Mouse (Mus musculus) right cerebral cortex, adult 18-20 months (tissue): ENCODE results near the gene Espl1.
"Not testable (repeated sequence)": the region's sequence is repeated elsewhere in the genome, so short reads cannot be mapped to it uniquely, and the experiment has no call there.

ENCODE experiments used
- DNase-seq: peaks from one replicate; pipeline ENCODE4 v3.0.0; 2022; ENCODE audit warnings: mixed read lengths

The Espl1 gene

DNA sequence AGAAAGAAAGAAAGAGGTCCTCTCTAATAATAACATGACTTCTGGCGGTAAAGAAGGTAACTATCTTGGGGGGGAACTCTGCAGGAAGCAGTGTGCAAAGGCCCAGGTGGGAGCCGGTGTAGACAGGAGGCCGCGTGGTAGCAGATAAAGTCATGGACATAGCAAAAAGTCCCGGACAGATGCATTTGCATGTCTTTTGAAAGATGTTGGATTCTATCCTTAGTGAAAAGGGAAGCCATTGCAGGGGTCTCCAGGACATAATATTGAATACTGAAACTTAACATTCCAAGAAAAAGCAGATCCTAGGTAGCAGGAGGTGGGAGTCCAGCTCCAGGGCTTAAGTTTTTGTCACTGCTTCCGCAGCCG lies 17.4 kb upstream of the Espl1 start:
- DNase-seq, result no peak

DNA sequence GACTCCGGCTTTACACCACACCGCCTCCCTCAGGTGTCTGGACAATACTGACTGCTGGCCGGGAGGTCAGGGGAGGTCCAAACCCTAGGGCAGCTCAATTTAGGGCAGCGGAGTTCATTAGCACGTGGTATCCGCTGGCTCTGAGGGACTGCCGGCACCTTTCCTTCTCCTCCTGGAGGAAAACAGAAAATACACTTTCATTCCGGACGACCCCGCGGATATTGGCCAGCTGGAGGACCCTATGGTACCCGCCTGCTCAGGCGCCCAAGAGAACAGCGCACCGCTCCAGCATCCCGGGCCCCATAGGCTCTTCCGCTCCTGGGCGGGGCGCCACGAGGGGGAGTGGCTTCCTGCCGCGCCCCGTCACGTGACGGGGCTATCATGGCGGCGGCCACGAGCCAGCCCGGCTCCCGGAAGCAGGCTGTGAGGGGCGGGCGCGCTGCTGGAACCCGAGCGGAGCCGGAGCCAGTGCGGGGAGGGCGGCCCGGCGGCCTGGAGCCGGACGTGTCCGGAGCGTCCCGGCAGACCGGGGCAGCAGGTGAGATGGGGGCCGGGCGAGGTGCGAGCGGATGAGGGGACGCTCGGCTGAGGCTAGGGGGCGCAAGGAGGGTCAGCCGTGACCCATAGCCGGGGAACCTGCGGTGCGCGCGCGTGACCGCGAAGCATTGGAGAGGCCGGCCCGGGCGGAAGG lies 16.8 kb upstream of the Espl1 start, which contains the start of gene Mfsd5:
Gene Mfsd5 (plus strand): TSS at position 363 of the 691 bp plus-strand sequence.
- DNase-seq, result peak; percentile 89

DNA sequence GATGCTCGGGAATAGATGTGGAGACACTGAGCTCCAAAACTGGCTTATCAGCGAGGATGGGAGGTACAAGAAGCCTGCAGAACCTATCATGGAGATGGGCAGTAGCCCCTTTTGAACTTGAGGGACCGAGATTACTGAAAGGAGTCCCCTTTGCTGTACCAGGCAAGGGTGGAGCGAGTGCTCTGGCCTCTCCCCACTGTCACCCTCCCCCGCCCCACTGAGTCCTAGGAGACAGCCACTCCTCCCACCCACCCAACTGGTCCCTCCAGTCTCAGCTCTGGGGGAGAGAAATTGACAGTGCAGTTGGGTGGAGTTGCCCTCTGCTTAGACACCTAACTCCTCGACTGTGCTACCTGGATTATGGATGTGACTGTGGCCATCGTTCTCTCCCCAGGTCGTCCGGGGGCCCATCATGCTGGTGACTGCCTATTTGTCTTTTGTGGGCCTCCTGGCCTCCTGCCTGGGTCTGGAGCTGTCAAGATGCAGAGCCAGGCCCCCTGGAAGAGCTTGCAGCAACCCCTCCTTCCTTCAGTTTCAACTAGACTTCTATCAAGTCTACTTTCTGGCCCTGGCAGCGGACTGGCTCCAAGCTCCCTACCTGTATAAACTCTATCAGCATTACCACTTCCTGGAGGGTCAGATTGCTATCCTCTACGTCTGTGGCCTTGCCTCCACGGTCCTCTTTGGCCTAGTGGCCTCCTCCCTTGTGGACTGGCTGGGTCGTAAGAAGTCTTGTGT lies 16.1 kb upstream of the Espl1 start:
- DNase-seq, result no peak

GRCm38 (mm10) chr15:102280623-102281022 lies 15.4 kb upstream of the Espl1 start:
- no peak for DNase-seq

- no peak for DNase-seq
Measured at GRCm38 (mm10) chr15:102282463-102283292, 13.4 kb upstream of the Espl1 start.

GRCm38 (mm10) chr15:102283648-102284047 lies 12.4 kb upstream of the Espl1 start:
- DNase-seq, result no peak

DNA sequence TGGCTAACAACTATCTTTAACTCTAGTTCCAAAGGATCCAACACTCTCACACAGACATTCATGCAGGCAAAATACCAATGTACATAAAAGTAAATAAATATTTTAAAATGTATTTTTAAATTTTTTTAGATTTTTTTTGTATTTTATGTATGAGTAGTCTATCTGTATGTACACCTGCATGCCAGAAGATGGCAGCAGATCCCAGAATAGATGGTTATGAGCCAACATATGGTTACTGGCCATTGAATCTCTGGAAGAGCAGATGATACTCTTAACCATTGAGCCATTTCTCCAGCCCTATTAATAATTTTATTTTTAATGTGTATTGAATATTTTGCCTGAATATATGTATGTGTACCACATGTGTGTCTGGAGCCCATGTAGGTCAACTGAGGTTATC lies 8.7 kb upstream of the Espl1 start:
- peak; percentile 39 for DNase-seq

GRCm38 (mm10) chr15:102296368-102297006 lies 421 bp downstream of the Espl1 start:
- DNase-seq, result no peak

DNA sequence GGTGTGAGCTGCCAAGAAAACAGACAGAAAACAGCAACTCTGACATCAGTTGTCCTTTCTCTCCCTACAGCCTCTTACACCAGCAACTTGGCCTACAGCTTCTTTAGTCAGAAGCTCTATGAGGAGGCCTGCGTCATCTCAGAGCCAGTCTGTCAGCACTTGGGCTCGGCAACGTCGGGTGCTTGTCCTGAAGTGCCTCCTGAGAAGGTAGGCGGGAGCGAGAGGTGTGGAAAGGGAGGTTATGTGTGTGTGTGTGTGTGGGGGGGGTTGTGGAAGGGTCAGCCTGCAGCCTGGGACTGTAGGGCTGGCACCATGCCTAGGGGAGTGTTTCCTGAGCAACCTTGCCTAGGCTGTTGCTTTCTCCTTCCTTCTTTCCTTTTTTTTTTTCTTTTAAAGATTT lies 6.5 kb downstream of the Espl1 start:
- no peak for DNase-seq

GRCm38 (mm10) chr15:102308717-102309116 lies 12.7 kb downstream of the Espl1 start:
- DNase-seq, result no peak

DNA sequence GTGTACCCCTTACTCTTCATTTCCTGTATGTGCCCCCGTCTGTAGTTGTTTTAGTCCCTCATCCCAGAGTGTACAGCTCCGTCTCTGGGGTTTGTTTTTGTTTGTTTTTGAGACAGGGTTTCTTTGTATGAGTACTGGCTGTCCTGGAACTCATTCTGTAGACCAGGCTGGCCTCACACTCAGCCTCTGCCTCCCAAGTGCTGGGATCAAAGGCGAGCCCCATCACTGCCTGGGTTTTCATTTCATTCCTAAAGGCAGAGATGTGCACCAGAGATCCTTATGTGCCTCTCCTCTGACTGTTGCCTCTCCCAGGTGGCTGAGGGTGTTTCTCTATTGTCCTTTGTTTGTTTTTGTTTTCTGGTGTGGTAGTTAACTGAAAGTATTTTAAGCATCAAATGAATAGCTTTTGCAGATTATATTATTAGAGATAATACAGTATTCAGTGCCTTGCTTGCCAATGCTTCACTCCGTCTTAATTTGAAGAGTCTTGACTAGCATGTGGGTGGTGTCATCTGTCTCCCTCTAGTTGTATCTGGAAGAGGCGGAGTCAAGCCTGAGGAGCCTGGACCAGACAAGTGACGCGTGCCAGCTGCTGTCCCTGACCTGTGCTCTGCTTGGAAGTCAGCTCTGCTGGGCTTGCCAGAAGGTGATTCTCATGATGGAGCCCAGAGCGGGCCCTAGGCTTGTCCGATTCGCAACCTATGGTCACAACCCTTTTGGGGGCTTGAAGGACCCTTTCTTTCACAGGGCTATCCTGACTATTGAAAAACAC lies 14.2 kb downstream of the Espl1 start:
- no peak for DNase-seq

DNA sequence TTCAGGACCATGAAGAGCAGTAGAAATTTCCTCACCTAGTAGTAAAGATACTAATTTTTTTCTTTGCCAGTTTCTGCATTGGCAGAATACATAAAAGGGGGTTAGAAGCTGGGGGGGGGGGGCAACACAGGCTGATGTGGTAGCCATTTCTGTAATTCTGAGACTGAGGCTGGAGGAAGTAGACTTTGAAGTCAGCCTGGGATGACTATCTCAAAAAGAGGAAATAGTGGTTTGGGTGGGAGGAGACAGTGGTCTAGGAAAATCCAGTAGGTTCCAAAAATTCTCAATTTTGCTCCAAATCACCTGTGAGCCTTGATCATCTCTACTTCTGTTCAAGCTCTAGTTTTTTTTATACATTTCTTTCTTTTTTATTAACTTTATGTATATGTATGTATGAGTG lies 15.4 kb downstream of the Espl1 start:
- DNase-seq, result no peak

GRCm38 (mm10) chr15:102315292-102315691 lies 19.2 kb downstream of the Espl1 start:
- DNase-seq, result peak; percentile 18

DNA sequence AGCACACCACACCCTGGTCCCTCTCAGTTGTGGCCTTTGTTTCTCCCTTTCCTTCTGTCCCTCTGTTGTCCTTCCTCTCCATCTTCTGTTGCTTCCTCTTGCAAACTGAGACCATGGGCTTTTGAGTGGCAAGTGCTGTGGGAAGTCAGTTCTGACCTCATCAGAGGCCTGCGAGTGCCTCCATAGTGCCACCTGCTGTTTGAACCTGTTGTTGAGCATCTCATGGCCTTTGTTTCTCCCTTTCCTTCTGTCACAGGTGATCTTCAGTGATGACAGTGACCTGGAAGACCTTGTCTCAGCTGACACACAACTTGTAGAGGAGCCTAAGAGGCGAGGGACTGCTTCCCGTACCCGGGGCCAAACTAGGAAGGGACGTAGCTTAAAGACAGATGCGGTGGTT lies 20.2 kb downstream of the Espl1 start:
- peak; percentile 63 for DNase-seq

DNA sequence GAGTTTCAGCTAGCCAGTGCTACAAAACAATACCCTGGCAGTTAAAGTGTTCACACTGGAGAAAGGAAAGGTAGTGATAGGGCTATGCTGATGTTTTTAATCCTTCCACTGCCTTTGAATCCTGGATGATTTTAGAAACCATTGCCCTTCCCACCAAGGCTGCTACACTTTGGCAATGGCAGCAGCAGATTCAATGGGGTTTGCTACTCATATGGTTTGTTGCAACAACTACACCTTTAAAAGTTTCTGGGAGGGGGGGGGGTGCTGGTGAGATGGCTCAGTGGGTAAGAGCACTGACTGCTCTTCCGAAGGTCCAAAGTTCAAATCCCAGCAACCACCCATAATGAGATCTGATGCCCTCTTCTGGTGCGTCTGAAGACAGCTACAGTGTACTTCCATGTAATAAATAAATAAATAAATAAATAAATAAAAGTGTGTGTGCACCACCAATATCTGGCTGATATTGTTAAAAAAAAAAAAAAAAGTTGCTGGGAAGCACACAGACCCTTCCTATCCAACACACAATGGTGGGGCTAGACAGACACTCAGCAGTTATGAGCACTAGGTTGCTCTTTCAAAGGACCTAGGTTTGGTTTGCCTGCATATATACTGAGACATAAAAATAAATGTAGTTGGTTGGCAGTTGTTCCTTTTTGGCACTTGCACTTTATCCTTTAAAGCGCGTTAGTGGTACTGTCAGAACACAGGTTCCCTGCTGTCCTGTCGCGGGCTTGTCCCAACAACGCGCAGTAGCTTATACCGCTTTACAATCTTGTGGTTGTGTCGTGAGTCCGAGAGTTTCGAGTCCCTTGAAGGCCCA lies 28.8 kb downstream of the Espl1 start:
- DNase-seq, result no peak

GRCm38 (mm10) chr15:102326022-102326576 lies 30.0 kb downstream of the Espl1 start, which contains the start of gene Pfdn5:
Gene Pfdn5, plus strand, starts transcription at chr15:102326116.
- peak; percentile 90 for DNase-seq

DNA sequence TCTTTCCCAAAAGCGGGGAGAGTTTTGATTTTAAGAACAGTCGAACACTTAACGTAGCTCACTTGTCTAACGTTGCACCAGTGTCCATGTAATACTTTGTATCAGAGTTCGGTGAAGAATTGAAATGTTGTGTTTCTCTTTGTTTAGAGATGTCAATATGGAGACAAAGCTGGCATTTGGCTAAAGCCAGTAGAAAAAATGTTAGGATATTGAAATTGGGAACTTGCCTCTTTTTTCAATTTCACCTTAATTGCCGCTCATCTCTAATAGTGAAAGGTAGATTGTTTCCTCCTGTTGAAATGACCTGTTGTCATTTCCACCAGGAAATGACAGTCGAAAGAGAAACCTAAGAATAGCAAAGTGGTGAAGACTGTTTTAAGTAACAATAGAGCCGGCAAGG lies 30.8 kb downstream of the Espl1 start:
- DNase-seq, result no peak

GRCm38 (mm10) chr15:102331610-102332015 lies 35.5 kb downstream of the Espl1 start, which contains the start of gene Myg1:
Gene Myg1, plus strand, starts transcription at chr15:102331709.
- DNase-seq, result peak; percentile 90

DNA sequence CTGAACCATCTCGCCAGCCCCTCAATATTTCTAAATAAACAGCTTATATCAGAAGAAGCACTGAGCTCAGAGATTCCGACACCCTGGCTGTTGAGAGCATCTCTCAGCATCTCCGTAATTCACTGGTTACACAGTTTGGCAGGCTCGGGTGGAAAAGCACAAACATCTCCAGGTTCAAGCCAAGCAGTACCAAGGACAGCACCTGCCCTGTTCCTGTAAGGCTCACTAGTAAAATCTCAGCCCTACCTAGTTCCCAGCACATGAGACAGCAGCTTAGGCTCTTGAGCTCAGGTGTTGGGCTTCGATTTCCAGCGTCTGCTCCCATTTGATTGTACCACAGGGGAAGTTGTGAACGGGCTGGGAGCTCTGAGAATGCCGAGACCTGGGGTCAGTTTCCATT lies 39.2 kb downstream of the Espl1 start:
- DNase-seq, result no peak

DNA sequence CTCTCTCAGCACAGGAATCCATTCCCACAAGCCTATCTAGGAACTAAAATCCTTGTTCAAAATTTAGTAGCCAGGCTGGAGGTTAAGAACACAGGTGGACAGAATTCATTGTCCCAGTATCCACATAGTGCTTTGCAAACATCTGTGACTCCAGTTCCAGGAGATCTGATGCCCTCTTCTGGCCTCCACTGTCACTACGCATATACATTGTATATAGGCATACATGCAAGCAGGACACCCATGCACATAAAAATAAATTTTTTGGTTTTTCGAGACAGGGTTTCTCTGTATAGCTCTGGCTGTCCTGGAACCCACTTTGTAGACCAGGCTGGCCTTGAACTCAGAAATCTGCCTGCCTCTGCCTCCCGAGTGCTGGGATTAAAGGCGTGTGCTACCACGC lies 39.9 kb downstream of the Espl1 start:
- not testable (repeated sequence) for DNase-seq

DNA sequence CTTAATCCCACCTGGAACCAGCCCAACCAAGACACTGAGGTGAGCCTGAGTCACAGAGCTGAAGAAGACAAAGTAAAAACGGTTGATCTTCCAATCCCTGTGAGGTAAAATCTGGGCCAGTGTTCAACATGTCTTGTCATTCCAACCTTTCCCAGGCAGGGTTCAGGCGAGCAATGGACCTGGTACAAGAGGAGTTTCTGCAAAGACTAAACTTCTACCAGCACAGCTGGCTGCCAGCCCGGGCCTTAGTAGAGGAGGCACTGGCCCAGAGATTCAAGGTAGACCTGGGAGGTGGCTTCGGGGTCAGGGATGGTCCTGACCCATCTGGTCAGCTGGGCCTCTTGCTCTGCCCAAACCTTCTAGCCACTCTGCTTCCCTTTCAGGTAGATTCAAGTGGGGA lies 40.9 kb downstream of the Espl1 start:
- DNase-seq, result no peak
